Mouse (Mus musculus) heart, postnatal 36 days (tissue): ENCODE measurements around the gene Teddm2. TPM values are rescaled to one million over a fixed set of nuclear protein-coding genes. Genes with fewer than 3 reads are reported as not detected.

Source experiments
- DNase-seq, 2 experiments: peaks; one replicate each; pipeline ENCODE4 v3.0.0; 2021 to 2022
- intact Hi-C: fragments of 180-260 bp; cut with DNase I; formaldehyde crosslinking; loops from one replicate; pipeline ENCODE4 v1.15.1; 2025
- microRNA-seq, 2 experiments: library from miRNA; unstranded; fragments of <30 nt; microRNA quantifications; one replicate each; pipeline ENCODE4 v1.2.0; 2021; ENCODE audit warnings: borderline number of aligned reads in 2 of 2
- total RNA-seq, 2 experiments: library from RNA; stranded (reverse); gene quantifications; 2 replicates each; pipeline ENCODE4 v1.2.3; 2021

Teddm2 gene
- total RNA-seq, 2 experiments from 2014 or later = 0.78 to 1.1 TPM

- intact Hi-C loops = no loop called here
- no peak for DNase-seq
Observed at GRCm38 (mm10) chr1:153844042-153844441, 56.0 kb downstream of the Teddm2 start, which contains the start of gene Rgsl1. Gene Rgsl1, minus strand, starts transcription at chr1:153844142.

GRCm38 (mm10) chr1:153842121-153842740 is 57.8 kb downstream of the Teddm2 start:
- intact Hi-C loops = no loop called here
- no peak for DNase-seq

- DNase-seq = no peak
- intact Hi-C loops = no loop called here
Observed at GRCm38 (mm10) chr1:153836036-153836435, 64.0 kb downstream of the Teddm2 start.

GRCm38 (mm10) chr1:153830746-153831145 is 69.3 kb downstream of the Teddm2 start:
- intact Hi-C loops = no loop called here
- no peak for DNase-seq

- intact Hi-C loops = no loop called here
- DNase-seq = no peak
Observed at GRCm38 (mm10) chr1:153820216-153820615, 79.8 kb downstream of the Teddm2 start.

- intact Hi-C loops = no loop called here
- DNase-seq = no peak
Observed at GRCm38 (mm10) chr1:153814278-153814677, 85.8 kb downstream of the Teddm2 start.

- intact Hi-C loops = loop anchor here (2.0 to 5.0 kb wide), 3 partner anchors 55 to 375 kb away; no protein-coding TSS in a partner anchor
Observed at GRCm38 (mm10) chr1:153807390-153807993, 92.5 kb downstream of the Teddm2 start.

GRCm38 (mm10) chr1:153803530-153803929 is 96.5 kb downstream of the Teddm2 start:
- DNase-seq = peak; percentile 8 to 26
- intact Hi-C loops = no loop called here

More at GRCm38 (mm10) chr1:153807390-153807993, 92.5 kb downstream of the Teddm2 start:
- peak; percentile 59 to 66 for DNase-seq

- intact Hi-C loops = no loop called here
- no peak for DNase-seq
Observed at GRCm38 (mm10) chr1:153802691-153803090, 97.3 kb downstream of the Teddm2 start.

Small RNA genes lying within 50 kb of the gene (microRNA-seq; reads per million reads assigned to microRNA genes)
- 24.9 to 26.7 reads per million in 2 experiments for gene Mir8114

Other genes with a start within 250 kb of the Teddm2 start
- gene Rgs8, start 247.2 kb downstream of the Teddm2 start, total RNA-seq = not detected
- gene Rgs16, start 159.9 kb downstream of the Teddm2 start, total RNA-seq = 1 to 10 TPM; 1.5 to 2.6 TPM
- gene Rnasel, start 150.8 kb downstream of the Teddm2 start, total RNA-seq = 1 to 10 TPM; 4.8 to 6.5 TPM
- gene Rgsl1, start 56.1 kb downstream of the Teddm2 start, total RNA-seq = not detected
- not detected for gene Teddm1b, start 25.9 kb downstream of the Teddm2 start, total RNA-seq
- not detected for gene Teddm1a, start 8.5 kb downstream of the Teddm2 start, total RNA-seq
- gene Glul, start 284 bp downstream of the Teddm2 start, total RNA-seq = 100 to 1,000 TPM; 611 to 674 TPM